Mouse (Mus musculus): ENCODE measurements around the gene Trpm6.

Gene Trpm6

DNA sequence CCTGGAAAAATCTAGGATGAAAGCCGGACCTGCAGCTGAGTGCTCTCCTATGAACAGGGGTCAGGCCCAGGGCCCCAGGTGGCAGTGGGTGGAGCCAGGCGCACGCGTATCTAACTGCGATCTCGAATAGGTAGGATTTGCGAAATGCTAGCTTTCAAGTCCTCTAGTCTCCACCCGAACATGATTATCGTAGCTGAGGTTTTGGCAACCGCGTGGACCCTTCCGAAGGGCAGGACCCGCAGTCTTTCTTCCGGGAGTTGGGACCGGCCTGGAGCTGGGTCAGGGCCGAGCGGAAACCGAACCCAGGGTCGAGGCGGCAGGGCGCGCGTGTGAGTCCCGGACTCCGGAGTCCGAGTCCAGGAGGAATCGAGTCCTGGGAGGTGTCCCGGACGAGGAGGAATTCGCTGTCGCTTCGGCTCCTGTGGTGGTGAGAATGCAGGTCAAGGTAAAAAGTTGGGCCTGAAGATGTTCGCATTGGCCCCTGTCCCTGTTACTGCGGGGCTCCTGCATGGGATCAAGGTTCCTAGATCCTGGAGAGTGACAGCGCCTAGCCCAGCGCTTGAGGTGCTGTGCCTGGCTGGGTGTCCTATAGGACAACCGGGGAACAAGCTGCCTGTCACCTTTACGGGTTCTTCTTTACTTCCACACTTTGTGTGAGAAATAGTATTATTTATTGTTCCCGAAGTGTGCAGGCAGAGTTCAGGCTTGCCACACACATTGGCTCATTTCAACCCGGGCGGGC is at the start of gene Trpm6:
TSS of gene Trpm6 (plus strand) at position 386 of the 742 bp plus-strand sequence.
- DNase-seq (ENCODE audit: low read depth), result no peak

DNA sequence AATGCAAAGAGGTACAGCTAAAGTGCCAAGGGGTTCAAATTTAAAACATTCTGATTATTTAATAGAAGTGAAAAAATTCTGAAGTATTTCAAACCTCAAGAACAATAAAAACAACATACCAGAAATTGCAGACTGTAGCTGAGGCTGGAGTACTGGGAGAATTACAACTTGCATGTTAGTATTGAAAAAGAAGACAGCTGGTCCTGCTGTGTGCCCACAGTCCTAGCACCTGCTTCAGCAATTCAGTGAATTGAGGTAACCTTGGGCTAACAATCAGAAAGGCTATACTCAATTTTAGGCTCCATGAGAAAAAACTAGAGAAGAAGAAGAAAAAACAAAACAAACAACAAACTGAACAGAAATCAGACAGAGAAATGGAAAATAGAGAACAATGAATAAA is 41.7 kb upstream of the Trpm6 start:
- no peak for DNase-seq (ENCODE audit: low read depth)

DNA sequence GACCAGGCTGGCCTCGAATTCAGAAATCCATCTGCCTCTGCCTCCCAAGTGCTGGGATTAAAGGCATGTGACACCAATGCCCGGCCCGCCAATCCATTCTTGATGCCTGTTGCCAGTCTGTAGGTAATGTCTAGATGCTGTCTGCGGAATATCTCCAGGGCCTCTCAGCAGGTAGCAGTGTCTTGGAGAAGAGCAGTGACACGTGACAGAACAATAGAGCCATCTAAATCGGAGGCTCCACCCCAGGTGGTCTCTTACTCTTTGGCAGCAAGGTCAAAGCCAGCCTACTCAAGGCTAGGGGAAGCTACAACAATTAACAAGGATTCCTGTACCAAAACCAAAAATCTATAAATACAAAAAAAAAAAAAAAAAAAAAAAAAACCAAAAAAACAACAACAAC is 38.9 kb upstream of the Trpm6 start:
- no peak for DNase-seq (ENCODE audit: low read depth)

DNA sequence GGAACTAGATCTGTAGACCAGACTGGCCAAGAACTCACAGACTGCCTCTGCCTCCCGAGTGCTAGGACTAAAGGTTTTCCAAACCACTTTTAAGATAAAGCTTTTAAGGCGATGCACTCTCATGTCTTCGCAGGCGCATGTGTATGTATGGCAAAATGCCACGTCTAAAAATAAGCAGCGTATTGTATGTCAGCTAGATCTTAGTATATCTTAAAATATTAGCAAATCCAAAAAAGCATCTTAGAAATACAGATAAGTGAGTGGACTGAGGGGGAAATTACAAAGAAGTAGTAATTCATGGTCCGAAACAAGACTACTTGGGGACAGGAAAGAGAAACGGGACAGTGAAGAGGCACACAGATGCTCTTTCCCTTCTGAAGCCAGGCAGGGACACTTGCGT is 38.2 kb upstream of the Trpm6 start:
- DNase-seq (ENCODE audit: low read depth), result no peak

DNA sequence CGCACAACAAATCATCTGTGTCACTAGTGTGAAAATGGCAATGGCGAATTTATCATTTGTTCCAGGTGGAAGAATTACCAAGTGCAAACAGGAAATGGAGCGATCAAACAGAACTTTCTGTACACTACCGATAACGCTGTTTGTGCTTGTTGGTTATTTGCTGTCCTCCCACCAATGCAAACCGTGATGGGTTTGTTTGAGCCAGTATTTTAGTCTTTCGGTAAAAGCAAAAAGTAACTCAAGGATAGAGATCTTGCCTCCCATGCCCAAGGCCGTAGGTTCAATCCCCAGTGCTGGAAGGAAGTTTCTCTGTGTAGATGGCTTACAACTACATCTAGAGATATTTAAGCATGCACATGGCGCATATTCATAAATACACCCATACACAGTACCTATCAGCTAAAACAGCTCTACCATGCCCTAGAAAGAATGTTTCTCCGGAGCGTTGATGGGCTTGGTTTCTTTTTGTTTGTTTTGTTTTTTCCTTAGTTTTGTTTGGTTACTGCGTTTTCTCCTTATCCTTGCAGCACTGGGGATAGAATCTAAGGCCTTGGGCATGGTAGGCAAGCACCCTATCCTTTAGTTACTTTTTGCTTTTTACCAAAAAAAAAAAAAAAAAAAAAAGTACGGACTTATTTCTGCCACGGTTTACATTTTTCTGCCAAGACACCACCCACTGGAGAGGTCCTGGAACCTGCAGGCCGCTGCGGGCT is 37.5 kb upstream of the Trpm6 start:
- no peak for DNase-seq (ENCODE audit: low read depth)

DNA sequence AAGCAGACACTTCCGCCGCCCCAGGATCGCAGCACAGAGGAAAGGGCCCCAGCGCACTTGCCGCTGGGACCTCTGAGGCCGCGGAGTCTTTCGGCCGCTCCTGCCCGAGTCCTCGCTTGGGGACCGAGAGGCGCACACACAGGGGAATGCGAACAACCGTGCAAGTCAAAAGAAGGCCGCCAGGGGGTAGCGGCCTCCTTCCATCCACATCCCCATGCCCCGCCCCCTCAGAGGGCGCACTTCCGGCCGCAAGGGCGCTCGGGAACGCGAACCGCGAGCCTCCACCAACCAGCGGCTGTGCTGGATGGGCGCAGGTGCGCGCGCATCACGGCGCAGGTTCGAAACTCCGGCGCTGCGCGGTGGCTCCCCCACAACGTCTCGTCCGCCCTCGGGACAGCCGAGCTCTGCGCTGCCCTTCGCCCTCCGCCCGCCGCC is 36.9 kb upstream of the Trpm6 start, which contains the start of gene D030056L22Rik:
TSS of gene D030056L22Rik (plus strand) at position 328 of the 435 bp plus-strand sequence.
- peak; percentile 97 for DNase-seq (ENCODE audit: low read depth)

DNA sequence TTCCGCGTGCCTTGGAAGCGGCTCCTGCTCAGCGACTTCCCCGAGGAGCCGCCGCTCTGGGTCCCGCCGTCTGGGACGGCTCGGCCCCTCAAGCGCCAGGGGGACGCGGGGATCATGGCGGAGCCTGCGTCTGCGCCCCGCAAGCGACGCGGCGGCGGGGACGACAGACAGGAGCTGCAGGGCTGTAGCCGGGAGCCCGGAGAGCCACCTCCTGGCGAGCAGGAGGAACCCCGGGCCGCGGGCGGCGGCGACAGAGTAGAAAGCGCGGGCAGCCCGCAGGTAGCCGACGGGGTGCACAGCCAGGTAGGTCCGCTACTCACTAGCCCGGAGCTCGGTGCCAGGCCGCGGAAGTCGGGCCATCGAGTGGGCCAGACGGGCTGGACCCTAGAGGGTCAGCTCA is 36.4 kb upstream of the Trpm6 start:
- DNase-seq (ENCODE audit: low read depth), result peak; percentile 29

DNA sequence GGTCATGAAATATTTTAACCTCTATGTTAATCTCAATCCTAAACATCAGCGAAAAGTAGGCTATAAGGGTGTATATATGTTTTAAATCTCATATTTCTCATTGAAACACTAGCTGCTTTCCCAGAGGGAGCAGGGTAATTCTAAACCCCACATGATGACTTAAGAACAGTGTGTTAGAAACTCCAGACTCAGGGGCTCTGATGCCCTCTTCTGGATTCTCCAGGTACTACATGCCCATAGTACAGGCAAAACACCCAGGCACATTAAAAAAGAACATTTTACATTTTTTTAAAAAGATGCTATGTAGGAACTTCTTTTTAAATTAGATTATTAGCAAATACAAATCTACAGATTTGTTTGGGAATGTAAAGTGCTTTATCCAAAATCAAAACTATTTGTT is 33.4 kb upstream of the Trpm6 start:
- peak; percentile 87 for DNase-seq (ENCODE audit: low read depth)

DNA sequence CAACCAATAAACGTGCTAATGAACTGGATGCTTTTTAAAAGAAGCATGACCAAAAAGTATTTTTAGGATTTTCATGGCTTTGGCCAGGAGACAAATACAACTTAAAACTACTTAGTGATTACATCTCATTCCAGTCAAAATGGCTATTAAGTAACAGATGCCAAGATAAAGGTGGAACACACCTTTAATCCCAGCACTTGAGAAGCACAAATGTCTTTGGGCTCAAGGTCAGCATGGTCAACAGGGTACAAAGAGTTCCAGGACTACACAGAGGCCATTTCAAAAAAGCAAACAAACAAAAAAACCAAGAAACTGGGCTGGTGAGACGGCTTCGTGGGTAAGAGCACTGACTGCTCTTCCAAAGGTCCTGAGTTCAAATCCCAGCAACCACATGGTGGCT is 29.4 kb upstream of the Trpm6 start:
- DNase-seq (ENCODE audit: low read depth), result no peak

DNA sequence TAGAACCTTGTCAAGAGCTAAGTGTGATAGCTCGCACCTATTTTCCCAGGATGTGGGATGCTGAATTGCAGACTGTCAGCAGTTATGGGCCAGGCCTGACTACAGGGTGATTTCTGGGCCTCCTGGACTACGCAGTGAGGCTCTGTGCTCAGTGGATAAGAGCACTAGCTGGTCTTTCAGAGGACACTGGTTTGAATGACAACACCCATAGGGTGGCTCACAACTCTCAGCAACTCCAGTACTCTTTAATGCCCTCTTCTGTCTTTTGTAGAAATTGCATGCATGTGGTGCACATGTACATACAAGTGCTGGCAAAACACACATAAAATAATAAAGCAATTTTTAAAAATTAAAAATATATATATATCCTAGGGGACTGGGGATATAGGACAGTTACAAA is 24.6 kb upstream of the Trpm6 start:
- peak; percentile 55 for DNase-seq (ENCODE audit: low read depth)

DNA sequence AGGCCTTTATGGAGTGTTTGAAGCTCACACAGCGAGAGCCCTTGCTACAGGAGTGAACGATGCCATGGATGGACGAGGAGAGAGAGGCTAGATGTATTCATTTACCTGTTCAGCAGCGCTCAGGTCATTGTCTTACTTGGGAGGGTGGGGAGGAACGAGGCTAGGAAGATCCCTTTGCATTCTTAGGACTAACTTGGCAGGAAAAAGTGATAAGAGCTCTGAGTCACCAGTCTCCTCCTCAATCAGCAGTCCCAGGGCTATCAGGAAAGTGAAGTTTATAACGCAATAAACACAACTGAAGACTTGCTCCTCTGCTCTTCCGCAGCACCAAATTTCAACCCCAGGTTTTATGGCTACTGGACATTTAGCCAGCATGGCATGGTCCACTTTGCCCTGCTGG is 19.5 kb upstream of the Trpm6 start:
- DNase-seq (ENCODE audit: low read depth), result no peak

DNA sequence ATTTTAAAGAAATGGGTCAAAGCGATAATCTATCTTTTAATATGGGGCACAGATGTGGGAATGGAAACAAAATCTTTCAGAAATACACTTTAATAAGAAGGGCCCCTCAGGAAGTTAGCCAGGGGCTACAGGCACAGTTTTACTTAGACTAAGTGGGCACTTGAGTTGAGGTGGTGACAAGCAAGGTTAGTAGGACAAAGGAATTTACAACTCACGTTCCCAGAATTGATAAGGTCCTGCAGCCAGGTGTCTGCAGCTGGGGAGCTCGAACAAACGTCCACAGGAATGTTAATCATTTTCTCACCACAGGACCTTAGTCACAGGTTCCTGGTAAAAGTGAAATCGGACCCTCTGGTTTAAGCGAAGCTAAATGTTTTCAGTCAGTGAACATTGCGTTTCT is 18.7 kb upstream of the Trpm6 start:
- DNase-seq (ENCODE audit: low read depth), result no peak

DNA sequence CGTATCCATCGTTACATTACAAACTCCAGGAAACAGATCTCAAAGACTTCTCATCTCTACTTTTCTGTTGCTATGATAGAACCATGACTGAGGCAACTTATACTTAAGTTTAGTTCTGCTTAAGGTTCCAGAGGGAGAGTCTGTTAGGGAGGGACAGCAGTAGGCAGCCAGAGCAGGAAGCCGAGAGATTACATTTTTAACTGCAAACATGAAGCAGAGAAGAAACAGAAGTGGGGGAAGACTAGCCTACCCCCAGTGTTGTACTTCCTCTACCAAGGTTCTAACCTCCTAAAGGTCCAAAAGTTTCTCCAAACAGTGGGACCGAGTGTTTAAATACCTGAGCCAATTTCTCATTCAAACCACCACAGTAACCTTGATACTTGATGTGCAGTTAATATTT is 13.9 kb upstream of the Trpm6 start:
- DNase-seq (ENCODE audit: low read depth), result no peak

DNA sequence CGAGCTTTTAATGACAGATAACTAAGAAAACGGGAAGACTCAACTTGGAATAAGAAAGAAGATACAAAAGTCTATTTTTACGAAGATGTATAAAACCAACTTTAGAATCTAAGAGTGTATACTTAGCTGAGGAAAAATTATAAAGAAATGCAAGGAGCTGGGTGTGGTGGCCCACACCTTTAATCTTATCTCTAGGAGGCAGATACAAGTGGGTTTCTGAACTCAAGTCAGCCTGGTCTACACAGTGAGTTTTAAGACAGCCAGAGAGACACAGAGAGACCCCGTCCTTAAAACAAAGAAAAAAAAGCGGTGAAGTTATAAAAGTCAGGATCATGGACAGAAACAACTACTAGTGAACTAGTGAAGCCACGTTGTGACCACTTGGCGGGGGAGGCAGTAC is 10.6 kb upstream of the Trpm6 start:
- no peak for DNase-seq (ENCODE audit: low read depth)

DNA sequence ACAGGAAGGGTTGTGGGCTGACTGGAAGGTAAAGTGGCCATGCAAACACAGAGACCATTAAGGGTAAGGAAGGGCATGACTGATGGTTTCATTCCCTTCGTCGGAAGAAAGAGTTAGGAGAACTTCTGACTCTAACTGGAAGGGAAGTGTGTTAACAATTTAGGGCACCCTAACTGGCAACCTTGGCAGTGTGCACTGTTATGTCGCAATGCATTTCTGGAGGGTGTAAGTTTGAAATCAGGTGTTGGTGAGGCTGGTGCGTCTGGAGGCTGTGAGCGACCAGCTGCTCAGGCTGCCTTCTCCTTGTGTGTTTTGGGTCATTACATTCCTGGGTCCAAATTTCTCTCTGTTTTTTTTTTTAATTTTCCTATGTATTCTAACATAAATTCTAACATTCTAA is 5.8 kb upstream of the Trpm6 start:
- peak; percentile 20 for DNase-seq (ENCODE audit: low read depth)

DNA sequence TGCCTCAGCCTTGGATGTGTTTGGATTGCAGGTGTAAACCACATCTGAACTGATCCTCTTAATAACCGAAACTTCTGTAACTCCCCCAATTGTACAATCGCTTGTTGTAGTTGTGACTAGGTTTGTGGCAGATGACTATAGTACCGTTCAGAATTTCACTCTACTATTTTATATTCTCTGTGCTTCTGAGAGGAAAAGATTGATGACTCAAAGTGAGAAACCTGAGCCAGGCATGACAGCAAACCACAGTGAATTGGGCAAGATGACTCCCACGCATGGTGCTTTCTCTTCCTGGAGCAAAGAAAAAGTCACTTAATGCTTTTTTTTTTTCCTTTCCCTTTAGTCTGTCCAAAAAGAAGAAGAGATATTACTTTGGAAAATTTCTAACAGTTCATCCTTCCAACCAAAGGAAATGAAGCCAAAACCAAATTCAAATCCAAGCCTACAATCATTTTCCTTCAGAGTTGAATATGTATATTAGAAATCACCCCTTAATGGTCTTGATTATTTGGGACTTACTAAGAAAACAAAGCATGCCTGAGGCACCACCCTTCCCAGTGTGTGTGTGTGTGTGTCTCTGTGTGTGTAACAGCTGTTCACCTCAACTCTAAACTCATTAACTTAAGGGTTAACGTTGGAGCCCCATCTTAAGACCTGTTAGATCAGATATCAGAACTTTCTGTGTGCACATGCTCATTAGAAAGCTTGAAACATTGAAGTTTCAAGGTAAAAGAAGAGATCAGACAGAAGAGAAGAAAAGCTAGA is 3.0 kb upstream of the Trpm6 start:
- peak; percentile 72 for DNase-seq (ENCODE audit: low read depth)

DNA sequence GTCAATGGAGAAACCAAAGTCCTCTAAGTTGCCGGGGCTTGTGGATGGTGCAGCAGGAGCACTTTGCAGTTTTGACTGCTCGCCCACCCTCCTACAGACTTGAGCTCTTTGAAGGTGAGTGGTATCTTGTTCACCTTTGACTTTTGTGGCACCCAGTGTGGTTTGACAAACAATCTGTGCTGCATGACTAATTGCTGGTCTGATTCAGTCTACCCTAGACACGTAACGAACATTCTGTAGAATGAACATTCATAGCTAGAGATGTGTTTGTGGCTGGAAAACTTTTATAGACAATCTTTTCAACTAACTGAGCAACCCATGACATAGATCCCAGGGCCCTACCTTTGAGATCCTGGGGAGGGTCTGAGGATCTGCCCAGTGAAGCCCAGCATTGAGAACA is 2.4 kb upstream of the Trpm6 start:
- DNase-seq (ENCODE audit: low read depth), result no peak

DNA sequence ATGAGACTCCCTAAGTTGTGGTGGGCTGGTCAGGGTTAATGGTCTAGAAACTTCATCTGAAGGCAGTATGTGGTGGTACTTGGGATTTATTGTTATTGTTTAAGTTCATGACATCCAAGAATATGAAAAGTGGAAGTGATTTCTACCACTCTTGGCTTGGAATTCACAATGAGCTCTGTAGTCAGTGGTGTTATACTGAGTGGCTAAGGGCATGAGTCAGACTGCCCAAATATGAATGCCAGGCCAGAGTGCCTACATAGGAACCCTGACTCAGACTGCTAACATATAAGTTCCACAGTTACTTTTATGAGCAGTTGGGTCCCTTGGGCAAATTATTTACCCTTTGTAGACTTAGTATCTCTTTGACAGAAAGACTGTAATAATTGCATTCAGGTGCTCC is 7.4 kb downstream of the Trpm6 start:
- DNase-seq (ENCODE audit: low read depth), result no peak

DNA sequence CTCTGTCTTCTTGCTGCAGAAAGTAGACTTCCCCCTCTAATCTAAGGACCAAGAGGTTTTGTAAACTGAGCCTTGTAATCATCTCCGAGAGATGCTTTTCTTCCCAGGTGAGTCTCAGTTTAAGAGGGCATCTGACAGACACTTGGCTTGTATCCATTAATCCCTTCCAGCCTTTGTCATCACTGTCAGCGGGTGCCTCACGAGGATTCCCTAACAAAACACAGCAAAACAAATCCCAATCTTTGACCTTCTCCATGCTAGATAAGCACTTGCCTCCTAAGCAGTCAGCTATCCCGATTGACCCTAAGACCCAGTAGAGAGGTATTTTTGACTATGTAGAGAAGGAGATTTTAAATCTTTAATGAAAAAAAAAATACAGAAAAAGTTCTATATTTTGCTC is 7.9 kb downstream of the Trpm6 start:
- no peak for DNase-seq (ENCODE audit: low read depth)

DNA sequence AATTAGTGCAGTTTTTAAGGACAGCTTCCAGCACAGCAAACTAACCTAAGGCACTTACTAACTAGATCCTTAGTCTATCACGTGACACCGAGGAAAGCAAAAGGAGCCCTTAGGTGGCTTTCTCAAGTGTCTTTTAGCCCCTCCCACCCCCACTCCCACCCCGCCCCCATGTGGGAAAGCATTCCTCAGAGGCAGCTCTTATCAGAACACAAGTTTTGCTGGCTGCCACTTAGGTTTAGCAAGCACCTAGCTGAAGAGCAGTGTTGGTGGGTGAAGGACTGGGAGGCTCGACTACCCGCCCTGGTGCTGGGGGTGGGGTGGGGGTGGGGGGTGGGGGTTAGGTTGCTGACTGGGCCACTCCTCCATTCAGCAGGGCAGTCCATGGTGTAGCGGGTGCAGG is 8.5 kb downstream of the Trpm6 start:
- DNase-seq (ENCODE audit: low read depth), result no peak

DNA sequence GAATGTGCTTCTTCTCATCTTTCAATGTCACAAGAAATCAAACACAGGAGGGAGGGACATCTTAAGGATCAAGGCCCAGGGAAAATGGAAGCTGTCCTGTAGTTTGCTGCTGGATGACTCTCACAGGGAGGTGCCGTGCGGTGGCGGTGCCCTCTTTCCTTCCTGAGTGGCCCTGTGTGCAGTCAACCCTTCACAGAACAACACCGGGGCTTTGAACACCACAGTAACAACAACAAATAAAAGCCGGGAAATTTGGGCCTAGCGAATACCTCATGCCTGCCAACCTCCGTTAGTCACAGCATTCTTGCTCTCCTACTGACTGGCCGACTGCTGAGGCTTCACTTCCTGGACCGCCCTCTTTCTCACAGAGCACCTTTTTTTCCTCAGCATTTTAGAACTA is 9.1 kb downstream of the Trpm6 start:
- no peak for DNase-seq (ENCODE audit: low read depth)

DNA sequence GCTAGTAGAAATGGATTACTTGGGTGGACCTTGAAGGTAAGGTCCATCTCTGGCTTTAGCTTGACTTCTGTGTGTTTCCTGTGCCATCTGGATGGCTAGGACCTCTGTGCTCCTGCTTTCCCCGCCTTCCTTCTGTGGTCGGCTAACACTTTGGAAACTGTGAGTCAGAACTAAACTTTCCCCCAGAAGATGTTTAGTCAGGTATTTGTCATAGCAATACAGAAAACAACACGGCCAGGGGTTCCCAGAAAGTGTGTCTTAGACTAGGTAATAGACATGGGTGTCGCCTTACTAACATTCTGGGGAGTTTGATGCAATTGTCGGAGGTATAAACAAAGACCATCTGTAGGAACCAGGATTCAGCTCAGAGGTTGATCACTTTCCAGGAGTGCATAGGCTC is 16.6 kb downstream of the Trpm6 start:
- DNase-seq (ENCODE audit: low read depth), result peak; percentile 35

DNA sequence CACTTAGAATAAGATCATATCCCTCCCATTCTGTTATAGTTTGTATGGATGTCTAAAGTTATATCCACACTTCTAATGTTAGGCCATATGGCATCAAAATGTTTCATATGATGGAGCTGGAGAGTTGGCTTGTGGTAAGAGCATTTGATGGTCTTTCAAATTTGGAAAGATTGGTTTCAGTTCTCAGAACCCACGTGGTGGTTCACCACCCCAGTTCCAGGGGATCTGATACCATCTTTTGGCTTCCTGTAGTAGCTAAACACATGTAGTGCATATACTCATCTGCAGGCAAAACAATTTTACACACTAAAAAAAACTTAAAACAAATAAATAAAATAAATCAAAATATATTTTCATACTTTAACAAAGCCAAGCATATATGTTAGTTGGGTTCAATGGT is 21.3 kb downstream of the Trpm6 start:
- peak; percentile 54 for DNase-seq (ENCODE audit: low read depth)
